Mouse (Mus musculus): ENCODE results near the gene Spsb1. TPM values are rescaled to one million over a fixed set of nuclear protein-coding genes. Genes with fewer than 3 reads are reported as not detected.

Spsb1 gene
- polyA plus RNA-seq, 1 experiment = not detected

- peaks cover 56% of the 10 kb centered on the region for H3K4me1 ChIP-seq (ENCODE audit: control insufficient read depth, insufficient read depth, low read length)
- 94% methylated on average over 13 of the region's 13 CpGs for WGBS
- no peak overlapping the region for H3K4me3 ChIP-seq (ENCODE audit: insufficient read depth, low read depth, low read length)
- TF ChIP-seq POLR2A (IDR thresholded peaks at IDR 0.05; ENCODE audit: insufficient read depth, low read depth, low read length) (no peak), CTCF (IDR thresholded peaks at IDR 0.05; ENCODE audit: insufficient read depth, low read depth, low read length) (no peak)
- H3K27ac ChIP-seq (ENCODE audit: insufficient read depth, low read depth, low read length) = no peak overlapping the region
These were observed 3.6 kb downstream of the Spsb1 start for GRCm38 (mm10) chr4:149951201-149951600.

- no peak overlapping the region for H3K4me3 ChIP-seq (ENCODE audit: insufficient read depth, low read depth, low read length)
- peaks cover 66% of the 10 kb centered on the region for H3K4me1 ChIP-seq (ENCODE audit: control insufficient read depth, insufficient read depth, low read length)
- TF ChIP-seq CTCF (IDR thresholded peaks at IDR 0.05; ENCODE audit: insufficient read depth, low read depth, low read length) (no peak), POLR2A (IDR thresholded peaks at IDR 0.05; ENCODE audit: insufficient read depth, low read depth, low read length) (no peak)
- 63% methylated on average over 13 of the region's 13 CpGs for WGBS
- H3K27ac ChIP-seq (ENCODE audit: insufficient read depth, low read depth, low read length) = no peak overlapping the region
These were observed 5.2 kb downstream of the Spsb1 start for GRCm38 (mm10) chr4:149949691-149950090.

- H3K27ac ChIP-seq (ENCODE audit: insufficient read depth, low read depth, low read length) = no peak overlapping the region
- 80% methylated on average over 5 of the region's 5 CpGs for WGBS
These were observed 6.7 kb downstream of the Spsb1 start for GRCm38 (mm10) chr4:149948119-149948518.

GRCm38 (mm10) chr4:149947396-149947795 is 7.4 kb downstream of the Spsb1 start:
- TF ChIP-seq CTCF (IDR thresholded peaks at IDR 0.05; ENCODE audit: insufficient read depth, low read depth, low read length) (no peak), POLR2A (IDR thresholded peaks at IDR 0.05; ENCODE audit: insufficient read depth, low read depth, low read length) (no peak)
- Histone ChIP-seq H3K4me3 (ENCODE audit: insufficient read depth, low read depth, low read length) (no peak overlapping the region), H3K27ac (ENCODE audit: insufficient read depth, low read depth, low read length) (no peak overlapping the region), H3K4me1 (ENCODE audit: control insufficient read depth, insufficient read depth, low read length) (peaks cover 73% of the 10 kb centered on the region)
- 90% methylated on average over 5 of the region's 5 CpGs for WGBS

More at GRCm38 (mm10) chr4:149948119-149948518, 6.7 kb downstream of the Spsb1 start:
- Histone ChIP-seq H3K4me1 (ENCODE audit: control insufficient read depth, insufficient read depth, low read length) (peaks cover 71% of the 10 kb centered on the region), H3K4me3 (ENCODE audit: insufficient read depth, low read depth, low read length) (no peak overlapping the region)
- TF ChIP-seq POLR2A (IDR thresholded peaks at IDR 0.05; ENCODE audit: insufficient read depth, low read depth, low read length) (no peak), CTCF (IDR thresholded peaks at IDR 0.05; ENCODE audit: insufficient read depth, low read depth, low read length) (no peak)

GRCm38 (mm10) chr4:149945194-149945593 is 9.6 kb downstream of the Spsb1 start:
- Histone ChIP-seq H3K27ac (ENCODE audit: insufficient read depth, low read depth, low read length) (no peak overlapping the region), H3K4me1 (ENCODE audit: control insufficient read depth, insufficient read depth, low read length) (peaks cover 78% of the 10 kb centered on the region), H3K4me3 (ENCODE audit: insufficient read depth, low read depth, low read length) (no peak overlapping the region)
- TF ChIP-seq POLR2A (IDR thresholded peaks at IDR 0.05; ENCODE audit: insufficient read depth, low read depth, low read length) (no peak), CTCF (IDR thresholded peaks at IDR 0.05; ENCODE audit: insufficient read depth, low read depth, low read length) (no peak)
- 88% methylated on average over 9 of the region's 9 CpGs for WGBS

- 66% methylated on average over 12 of the region's 12 CpGs for WGBS
- Histone ChIP-seq H3K27ac (ENCODE audit: insufficient read depth, low read depth, low read length) (no peak overlapping the region), H3K4me3 (ENCODE audit: insufficient read depth, low read depth, low read length) (no peak overlapping the region), H3K4me1 (ENCODE audit: control insufficient read depth, insufficient read depth, low read length) (peaks cover 70% of the 10 kb centered on the region)
- TF ChIP-seq CTCF (IDR thresholded peaks at IDR 0.05; ENCODE audit: insufficient read depth, low read depth, low read length) = no peak
- TF ChIP-seq POLR2A (IDR thresholded peaks at IDR 0.05; ENCODE audit: insufficient read depth, low read depth, low read length) = no peak
These were observed 10.6 kb downstream of the Spsb1 start for GRCm38 (mm10) chr4:149944214-149944613.

GRCm38 (mm10) chr4:149942831-149943741 is 11.8 kb downstream of the Spsb1 start:
- TF ChIP-seq CTCF (IDR thresholded peaks at IDR 0.05; ENCODE audit: insufficient read depth, low read depth, low read length) (no peak), POLR2A (IDR thresholded peaks at IDR 0.05; ENCODE audit: insufficient read depth, low read depth, low read length) (no peak)
- Histone ChIP-seq H3K27ac (ENCODE audit: insufficient read depth, low read depth, low read length) (no peak overlapping the region), H3K4me1 (ENCODE audit: control insufficient read depth, insufficient read depth, low read length) (peaks cover 65% of the 10 kb centered on the region), H3K4me3 (ENCODE audit: insufficient read depth, low read depth, low read length) (no peak overlapping the region)
- 25% methylated on average over 10 of the region's 10 CpGs for WGBS

GRCm38 (mm10) chr4:149941067-149941755 is 13.6 kb downstream of the Spsb1 start:
- no peak for TF ChIP-seq POLR2A (IDR thresholded peaks at IDR 0.05; ENCODE audit: insufficient read depth, low read depth, low read length)
- no peak for TF ChIP-seq CTCF (IDR thresholded peaks at IDR 0.05; ENCODE audit: insufficient read depth, low read depth, low read length)
- H3K27ac ChIP-seq (ENCODE audit: insufficient read depth, low read depth, low read length) = no peak overlapping the region
- no peak overlapping the region for H3K4me3 ChIP-seq (ENCODE audit: insufficient read depth, low read depth, low read length)
- H3K4me1 ChIP-seq (ENCODE audit: control insufficient read depth, insufficient read depth, low read length) = peaks cover 58% of the 10 kb centered on the region
- 80% methylated on average over 18 of the region's 18 CpGs for WGBS

GRCm38 (mm10) chr4:149938701-149939100 is 16.1 kb downstream of the Spsb1 start:
- no peak for TF ChIP-seq POLR2A (IDR thresholded peaks at IDR 0.05; ENCODE audit: insufficient read depth, low read depth, low read length)
- TF ChIP-seq CTCF (IDR thresholded peaks at IDR 0.05; ENCODE audit: insufficient read depth, low read depth, low read length) = no peak
- 45% methylated on average over 8 of the region's 8 CpGs for WGBS
- peaks cover 35% of the 10 kb centered on the region for H3K4me1 ChIP-seq (ENCODE audit: control insufficient read depth, insufficient read depth, low read length)
- no peak overlapping the region for H3K4me3 ChIP-seq (ENCODE audit: insufficient read depth, low read depth, low read length)
- H3K27ac ChIP-seq (ENCODE audit: insufficient read depth, low read depth, low read length) = no peak overlapping the region
